Mouse (Mus musculus): ENCODE measurements around the gene Ubash3a. TPM values are rescaled to one million over a fixed set of nuclear protein-coding genes. Genes with fewer than 3 reads are reported as not detected.

Ubash3a gene
- total and polyA plus RNA-seq, 2 experiments from 2014 or later, result 0.21 TPM; not detected in 1

DNA sequence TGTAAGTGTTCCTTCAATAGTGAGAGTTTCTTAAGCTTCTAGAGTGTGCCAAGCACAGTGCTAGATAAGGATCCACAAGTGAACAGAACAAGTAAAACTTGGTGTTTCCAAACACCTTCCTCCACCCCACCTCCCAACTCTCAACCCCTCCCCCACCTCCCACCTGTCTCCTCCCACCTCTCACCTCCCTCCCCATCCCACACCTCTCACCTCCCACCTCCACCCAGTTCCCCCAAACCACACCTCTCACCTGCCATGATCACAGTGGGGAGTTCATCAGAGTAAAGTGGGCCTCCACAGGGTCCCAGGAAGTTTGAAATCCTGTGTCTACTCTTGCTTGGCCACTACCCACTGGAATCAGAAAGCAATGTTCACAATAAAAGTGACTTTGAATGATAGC lies 82.6 kb downstream of the Ubash3a start:
- no peak for DNase-seq (ENCODE audit: low spot score)
- Histone ChIP-seq H3K4me2 (ENCODE audit: low read depth, low read length) (no peak overlapping the region), H3K9ac (replicated peaks; ENCODE audit: low read length) (no peak overlapping the region), H3K27ac (no peak overlapping the region), H3K9me3 (ENCODE audit: low read length) (no peaks in the 10 kb centered on the region), H3K27me3 (ENCODE audit: insufficient read depth, low read length) (no peaks in the 10 kb centered on the region), H3K4me1 (ENCODE audit: insufficient read depth, low read length) (peaks cover 3% of the 10 kb centered on the region; the same call in 1 of the 2 replicates), H3K36me3 (ENCODE audit: insufficient read depth, low read length) (no peaks in the 10 kb centered on the region), H3K4me3 (ENCODE audit: low read length) (no peak overlapping the region)
- no peak for TF ChIP-seq CTCF (IDR thresholded peaks at IDR 0.05; ENCODE audit: low read depth)
- ATAC-seq, result no peak

DNA sequence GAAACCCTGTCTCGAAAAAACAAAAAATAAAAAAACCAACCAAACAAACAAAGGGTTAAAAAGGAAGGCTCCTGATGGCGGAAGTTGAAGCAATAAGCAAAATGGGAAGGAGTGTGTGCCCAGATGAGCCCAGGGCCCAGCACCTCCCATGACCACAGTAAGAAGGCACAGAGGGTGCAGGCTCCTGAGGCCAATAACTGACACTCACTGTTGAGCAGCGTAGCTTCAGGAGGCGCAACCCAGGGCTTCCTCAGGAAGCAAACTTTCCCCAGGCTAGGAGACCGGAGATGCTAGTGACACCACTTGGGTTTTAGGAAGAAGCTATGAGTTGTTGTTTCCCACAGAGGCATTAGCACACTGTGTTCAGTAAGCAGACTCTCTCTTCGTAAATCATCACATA lies 83.2 kb downstream of the Ubash3a start:
- H3K9ac ChIP-seq (replicated peaks; ENCODE audit: low read length), result no peak overlapping the region
- no peak for TF ChIP-seq CTCF (IDR thresholded peaks at IDR 0.05; ENCODE audit: low read depth)

GRCm38 (mm10) chr17:31294363-31295214 lies 86.9 kb downstream of the Ubash3a start:
- 84% methylated on average over 15 of the region's 15 CpGs for WGBS
- no peaks in the 10 kb centered on the region for H3K36me3 ChIP-seq (ENCODE audit: insufficient read depth, low read length)
- no peak for ATAC-seq
- H3K4me3 ChIP-seq (ENCODE audit: low read length), result no peak overlapping the region
- DNase-seq (ENCODE audit: low spot score), result no peak
- H3K4me1 ChIP-seq (ENCODE audit: insufficient read depth, low read length), result peaks cover 17% of the 10 kb centered on the region; the same call in 1 of the 2 replicates
- no peaks in the 10 kb centered on the region for H3K27me3 ChIP-seq (ENCODE audit: insufficient read depth, low read length)
- no peak overlapping the region for H3K9ac ChIP-seq (replicated peaks; ENCODE audit: low read length)
- no peak overlapping the region for H3K27ac ChIP-seq
- H3K4me2 ChIP-seq (ENCODE audit: low read depth, low read length), result peak overlapping the region; percentile 98; the same call in 1 of the 2 replicates
- no peaks in the 10 kb centered on the region for H3K9me3 ChIP-seq (ENCODE audit: low read length)
- no peak; the same call in 1 of the 2 replicates for TF ChIP-seq CTCF (IDR thresholded peaks at IDR 0.05; ENCODE audit: low read depth)

More for the DNA sequence above, 83.2 kb downstream of the Ubash3a start:
- DNase-seq (ENCODE audit: low spot score) (no peak), ATAC-seq (no peak)
- 72% methylated on average over 6 of the region's 6 CpGs for WGBS
- H3K9me3 ChIP-seq (ENCODE audit: low read length), result no peaks in the 10 kb centered on the region
- no peak overlapping the region for H3K4me2 ChIP-seq (ENCODE audit: low read depth, low read length)
- H3K36me3 ChIP-seq (ENCODE audit: insufficient read depth, low read length), result no peaks in the 10 kb centered on the region
- no peaks in the 10 kb centered on the region for H3K27me3 ChIP-seq (ENCODE audit: insufficient read depth, low read length)
- no peak overlapping the region for H3K4me3 ChIP-seq (ENCODE audit: low read length)
- H3K27ac ChIP-seq, result no peak overlapping the region
- H3K4me1 ChIP-seq (ENCODE audit: insufficient read depth, low read length), result peaks cover 9% of the 10 kb centered on the region; the same call in 1 of the 2 replicates

DNA sequence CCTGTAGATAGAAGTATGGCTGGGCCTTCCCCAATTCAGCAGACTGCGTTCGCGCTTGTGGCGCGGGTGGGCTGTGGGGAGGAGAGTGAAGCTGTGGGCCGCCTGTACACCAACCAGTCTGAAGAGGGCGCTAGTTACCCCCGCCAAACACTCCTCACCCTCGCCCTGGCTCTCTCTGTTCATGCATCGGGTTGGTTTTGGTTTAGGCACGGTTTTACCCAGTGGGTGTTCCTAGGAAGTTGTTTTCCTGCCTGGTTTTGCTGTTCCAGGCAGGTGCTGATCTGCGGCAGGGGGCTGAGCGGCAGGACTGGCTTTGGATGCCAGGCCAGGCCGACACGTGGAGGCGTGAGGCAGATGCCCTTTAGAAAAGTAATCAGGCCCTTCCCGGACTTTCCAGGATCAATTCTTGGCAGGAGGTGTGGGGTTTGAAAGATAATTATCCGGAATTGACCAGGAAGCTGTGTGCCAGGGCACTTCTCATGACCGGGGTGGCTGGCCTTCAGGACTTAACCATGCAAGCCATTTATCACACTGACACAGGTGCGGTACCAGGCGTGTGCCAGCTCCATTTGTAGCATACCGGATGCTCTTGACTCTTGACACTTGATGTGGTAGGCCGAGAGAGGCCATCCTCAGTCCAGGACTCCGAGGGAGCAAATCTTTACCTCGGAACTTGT lies 87.7 kb downstream of the Ubash3a start:
- H3K4me2 ChIP-seq (ENCODE audit: low read depth, low read length), result peak overlapping the region; percentile 98
- ATAC-seq, result peak; percentile 74
- peak overlapping the region; percentile 56 for H3K4me3 ChIP-seq (ENCODE audit: low read length)

GRCm38 (mm10) chr17:31295892-31296781 lies 88.5 kb downstream of the Ubash3a start:
- Histone ChIP-seq H3K4me3 (ENCODE audit: low read length) (peak overlapping the region; percentile 56), H3K27ac (peak overlapping the region; percentile 64), H3K9ac (replicated peaks; ENCODE audit: low read length) (peak overlapping the region; percentile 74), H3K4me1 (ENCODE audit: insufficient read depth, low read length) (peaks cover 17% of the 10 kb centered on the region; the same call in 1 of the 2 replicates), H3K9me3 (ENCODE audit: low read length) (no peaks in the 10 kb centered on the region), H3K36me3 (ENCODE audit: insufficient read depth, low read length) (no peaks in the 10 kb centered on the region), H3K4me2 (ENCODE audit: low read depth, low read length) (peak overlapping the region; percentile 98), H3K27me3 (ENCODE audit: insufficient read depth, low read length) (no peaks in the 10 kb centered on the region)
- under 1% methylated on average over 62 of the region's 68 CpGs for WGBS
- no peak; the same call in 1 of the 2 replicates for TF ChIP-seq CTCF (IDR thresholded peaks at IDR 0.05; ENCODE audit: low read depth)
- ATAC-seq (peak; percentile 63), DNase-seq (ENCODE audit: low spot score) (peak; percentile 76)

More for the DNA sequence above, 87.7 kb downstream of the Ubash3a start:
- 19% methylated on average over 25 of the region's 25 CpGs for WGBS
- H3K27ac ChIP-seq, result peak overlapping the region; percentile 64; the same call in 1 of the 2 replicates
- no peaks in the 10 kb centered on the region for H3K36me3 ChIP-seq (ENCODE audit: insufficient read depth, low read length)
- H3K27me3 ChIP-seq (ENCODE audit: insufficient read depth, low read length), result no peaks in the 10 kb centered on the region
- peak; percentile 67 for TF ChIP-seq CTCF (IDR thresholded peaks at IDR 0.05; ENCODE audit: low read depth)
- peaks cover 17% of the 10 kb centered on the region; the same call in 1 of the 2 replicates for H3K4me1 ChIP-seq (ENCODE audit: insufficient read depth, low read length)
- H3K9ac ChIP-seq (replicated peaks; ENCODE audit: low read length), result peak overlapping the region; percentile 74
- peak; percentile 61 for DNase-seq (ENCODE audit: low spot score)
- H3K9me3 ChIP-seq (ENCODE audit: low read length), result no peaks in the 10 kb centered on the region

Other genes starting within 250 kb of the Ubash3a start
- gene Abcg1, start 150.2 kb upstream of the Ubash3a start, total RNA-seq (2014; rRNA removed), result 34.9 and 40.7 TPM in 2 replicates
- 17.4 and 18.9 TPM in 2 replicates for gene Abcg1, start 150.2 kb upstream of the Ubash3a start, polyA plus RNA-seq (2015; fragmentation: Nextera tagmentation; extraction: Ambion mirVana)
- gene Tff3, start 78.2 kb upstream of the Ubash3a start, total RNA-seq (2014; rRNA removed), result not detected in 2 replicates
- 0.44 and 0.55 TPM in 2 replicates for gene Tff3, start 78.2 kb upstream of the Ubash3a start, polyA plus RNA-seq (2015; fragmentation: Nextera tagmentation; extraction: Ambion mirVana)
- not detected in 2 replicates for gene Tff2, start 63.6 kb upstream of the Ubash3a start, total RNA-seq (2014; rRNA removed)
- gene Tff2, start 63.6 kb upstream of the Ubash3a start, polyA plus RNA-seq (2015; fragmentation: Nextera tagmentation; extraction: Ambion mirVana), result not detected in 2 replicates
- not detected in 2 replicates for gene Tff1, start 42.6 kb upstream of the Ubash3a start, total RNA-seq (2014; rRNA removed)
- not detected in 2 replicates for gene Tff1, start 42.6 kb upstream of the Ubash3a start, polyA plus RNA-seq (2015; fragmentation: Nextera tagmentation; extraction: Ambion mirVana)
- gene Tmprss3, start 8.9 kb upstream of the Ubash3a start, total RNA-seq (2014; rRNA removed), result 0.10 TPM in 1 of 2 replicates, not detected in the other
- 0.14 and 0.23 TPM in 2 replicates for gene Tmprss3, start 8.9 kb upstream of the Ubash3a start, polyA plus RNA-seq (2015; fragmentation: Nextera tagmentation; extraction: Ambion mirVana)
- 0.50 and 1.3 TPM in 2 replicates for gene Rsph1, start 69.5 kb downstream of the Ubash3a start, total RNA-seq (2014; rRNA removed)
- gene Rsph1, start 69.5 kb downstream of the Ubash3a start, polyA plus RNA-seq (2015; fragmentation: Nextera tagmentation; extraction: Ambion mirVana), result 8.9 TPM in 2 replicates
- 8.8 and 10.7 TPM in 2 replicates for gene Slc37a1, start 78.9 kb downstream of the Ubash3a start, total RNA-seq (2014; rRNA removed)
- 5.7 and 6.8 TPM in 2 replicates for gene Slc37a1, start 78.9 kb downstream of the Ubash3a start, polyA plus RNA-seq (2015; fragmentation: Nextera tagmentation; extraction: Ambion mirVana)
- 34.4 and 39.8 TPM in 2 replicates for gene Pde9a, start 178.3 kb downstream of the Ubash3a start, total RNA-seq (2014; rRNA removed)
- gene Pde9a, start 178.3 kb downstream of the Ubash3a start, polyA plus RNA-seq (2015; fragmentation: Nextera tagmentation; extraction: Ambion mirVana), result 35.2 and 36.3 TPM in 2 replicates